Mouse (Mus musculus): ENCODE results near the gene Rpl10a. TPM values are rescaled to one million over a fixed set of nuclear protein-coding genes. Genes with fewer than 3 reads are reported as not detected.
"Not testable (repeated sequence)": the region's sequence is repeated elsewhere in the genome, so short reads cannot be mapped to it uniquely, and the experiment has no call there.

Gene Rpl10a
- polyA plus RNA-seq, 1 experiment from 2014 or later = 639 TPM

DNA sequence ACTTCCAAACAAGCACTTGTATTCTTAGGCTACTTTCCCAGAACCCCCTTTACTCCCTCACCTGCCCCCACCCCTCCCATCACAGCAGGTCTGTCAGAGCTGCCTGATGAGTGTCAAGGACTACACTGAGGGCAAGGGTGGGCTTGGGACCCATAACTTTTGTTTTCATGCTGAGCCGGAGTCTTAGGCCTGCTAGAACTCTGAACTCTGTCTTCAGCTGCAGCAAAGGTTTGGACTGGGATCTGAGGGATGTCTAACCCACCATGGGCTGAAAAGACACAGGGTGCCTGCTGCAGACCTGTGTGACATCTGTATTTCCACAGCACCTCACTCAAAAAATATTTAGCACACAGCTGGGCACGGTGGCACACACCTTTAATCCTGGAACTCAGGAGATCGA, 1.3 kb upstream of the Rpl10a start:
- Histone ChIP-seq H3K4me2 (replicated peaks) (peak overlapping the region; percentile 80; the same call in 1 of the 2 replicates), H3K27ac (peak overlapping the region; percentile 96), H3K9me3 (no peaks in the 10 kb centered on the region), H3K9ac (0 out of 2 replicates have a peak overlapping the region, but pooled peaks have one; percentile 55), H3K4me1 (replicated peaks) (peaks cover 24% of the 10 kb centered on the region), H3K4me3 (replicated peaks) (no peak overlapping the region), H3K27me3 (replicated peaks) (no peaks in the 10 kb centered on the region), H3K36me3 (peaks cover 17% of the 10 kb centered on the region)
- no peak for ATAC-seq
- WGBS = 71% methylated on average over 3 of the region's 3 CpGs

- WGBS = 4% methylated on average over 22 of the region's 22 CpGs
- peak; percentile 51 for ATAC-seq
- Histone ChIP-seq H3K36me3 (peaks cover 13% of the 10 kb centered on the region), H3K4me1 (replicated peaks) (peaks cover 32% of the 10 kb centered on the region), H3K9ac (peak overlapping the region; percentile 55), H3K4me3 (replicated peaks) (peak overlapping the region; percentile 86), H3K4me2 (replicated peaks) (peak overlapping the region; percentile 80), H3K9me3 (no peaks in the 10 kb centered on the region), H3K27me3 (replicated peaks) (no peaks in the 10 kb centered on the region), H3K27ac (peak overlapping the region; percentile 96)
Measured at GRCm38 (mm10) chr17:28327673-28328325, 472 bp upstream of the Rpl10a start.

GRCm38 (mm10) chr17:28328946-28329345, 675 bp downstream of the Rpl10a start:
- Histone ChIP-seq H3K27ac (peak overlapping the region; percentile 96), H3K4me2 (replicated peaks) (peak overlapping the region; percentile 80), H3K9ac (peak overlapping the region; percentile 99), H3K36me3 (peaks cover 13% of the 10 kb centered on the region), H3K4me3 (replicated peaks) (peak overlapping the region; percentile 86), H3K27me3 (replicated peaks) (no peaks in the 10 kb centered on the region), H3K4me1 (replicated peaks) (peaks cover 43% of the 10 kb centered on the region), H3K9me3 (no peaks in the 10 kb centered on the region)
- under 1% methylated on average over 25 of the region's 25 CpGs for WGBS
- peak; percentile 2; the same call in 1 of the 2 replicates for ATAC-seq

DNA sequence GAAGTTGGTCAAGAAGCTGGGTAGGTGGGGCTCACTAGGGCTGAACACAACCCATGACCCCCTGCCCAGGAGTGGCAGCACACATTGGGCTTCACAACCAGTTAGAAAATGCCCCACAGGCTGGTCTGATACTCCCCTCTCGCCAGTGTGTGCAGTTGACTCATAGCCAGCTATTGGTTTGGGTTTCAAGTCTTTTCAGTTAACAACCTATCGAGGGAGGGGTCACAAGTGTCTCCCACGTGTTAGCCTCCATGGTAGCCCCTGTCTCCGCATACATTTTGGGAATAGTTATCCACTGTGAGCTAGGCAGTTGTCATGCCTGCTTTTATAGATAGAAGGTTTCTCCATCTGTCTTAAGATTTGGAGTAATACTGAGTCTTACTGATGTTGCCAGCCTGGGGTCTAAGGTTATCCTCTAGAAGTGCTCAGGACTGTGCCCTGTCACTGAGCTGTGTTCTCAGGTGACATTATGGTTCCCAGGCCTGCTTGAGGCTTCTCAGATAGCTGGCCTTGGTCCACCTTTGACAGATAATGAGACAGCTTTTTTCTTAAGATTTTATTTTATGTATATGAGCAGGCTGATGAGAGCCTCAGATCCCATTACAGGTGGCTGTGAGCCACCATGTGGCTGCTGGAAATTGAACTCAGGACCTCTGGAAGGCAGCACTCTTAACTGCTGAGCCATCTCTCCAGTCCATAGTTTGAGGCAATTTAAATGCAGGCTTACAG, 1.4 kb downstream of the Rpl10a start:
- H3K9ac ChIP-seq = peak overlapping the region; percentile 99
- H3K4me3 ChIP-seq (replicated peaks) = peak overlapping the region; percentile 86
- no peaks in the 10 kb centered on the region for H3K9me3 ChIP-seq
- H3K4me1 ChIP-seq (replicated peaks) = peaks cover 43% of the 10 kb centered on the region
- peak overlapping the region; percentile 80 for H3K4me2 ChIP-seq (replicated peaks)
- H3K27me3 ChIP-seq (replicated peaks) = no peaks in the 10 kb centered on the region
- peaks cover 9% of the 10 kb centered on the region; the same call in 1 of the 2 replicates for H3K36me3 ChIP-seq
- WGBS = 6% methylated on average over 4 of the region's 4 CpGs
- no peak for ATAC-seq
- H3K27ac ChIP-seq = peak overlapping the region; percentile 96

GRCm38 (mm10) chr17:28330232-28330546, 1.9 kb downstream of the Rpl10a start:
- no peak for ATAC-seq
- H3K9me3 ChIP-seq = no peaks in the 10 kb centered on the region
- peak overlapping the region; percentile 96 for H3K27ac ChIP-seq
- WGBS = 34% methylated on average over 2 of the region's 2 CpGs
- H3K9ac ChIP-seq = peak overlapping the region; percentile 99
- peak overlapping the region; percentile 80 for H3K4me2 ChIP-seq (replicated peaks)
- peaks cover 43% of the 10 kb centered on the region for H3K4me1 ChIP-seq (replicated peaks)
- H3K27me3 ChIP-seq (replicated peaks) = no peaks in the 10 kb centered on the region
- peak overlapping the region; percentile 86 for H3K4me3 ChIP-seq (replicated peaks)
- peaks cover 12% of the 10 kb centered on the region for H3K36me3 ChIP-seq

DNA sequence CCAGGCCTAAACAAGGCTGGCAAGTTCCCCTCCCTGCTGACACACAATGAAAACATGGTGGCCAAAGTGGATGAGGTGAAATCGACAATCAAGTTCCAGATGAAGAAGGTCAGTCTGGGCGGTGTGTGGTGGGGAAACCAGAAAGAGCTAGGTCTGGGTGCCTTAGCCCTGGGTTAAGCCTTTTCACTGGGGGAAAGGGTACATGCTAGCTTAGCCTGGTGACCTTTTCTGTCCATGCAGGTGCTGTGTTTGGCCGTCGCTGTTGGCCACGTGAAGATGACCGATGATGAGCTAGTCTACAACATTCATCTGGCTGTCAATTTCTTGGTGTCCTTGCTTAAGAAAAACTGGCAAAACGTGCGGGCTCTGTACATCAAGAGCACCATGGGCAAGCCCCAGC, 2.3 kb downstream of the Rpl10a start:
- H3K36me3 ChIP-seq = peaks cover 16% of the 10 kb centered on the region
- 0 out of 2 replicates have a peak overlapping the region, but pooled peaks have one; percentile 9 for H3K4me3 ChIP-seq (replicated peaks)
- ATAC-seq; H3K27me3 ChIP-seq (replicated peaks); H3K9me3 ChIP-seq; H3K9ac ChIP-seq: not testable (repeated sequence)
- H3K27ac ChIP-seq = peak overlapping the region; percentile 54; the same call in 1 of the 2 replicates
- H3K4me2 ChIP-seq (replicated peaks) = peak overlapping the region; percentile 80
- H3K4me1 ChIP-seq (replicated peaks) = peaks cover 43% of the 10 kb centered on the region
- WGBS = 45% methylated on average over 8 of the region's 8 CpGs

- Histone ChIP-seq H3K4me1 (replicated peaks) (peaks cover 38% of the 10 kb centered on the region), H3K9me3 (no peaks in the 10 kb centered on the region), H3K4me3 (replicated peaks) (no peak overlapping the region), H3K27me3 (replicated peaks) (no peaks in the 10 kb centered on the region), H3K9ac (no peak overlapping the region), H3K27ac (peak overlapping the region; percentile 67), H3K4me2 (replicated peaks) (peak overlapping the region; percentile 80), H3K36me3 (peaks cover 16% of the 10 kb centered on the region)
- 27% methylated on average over 7 of the region's 7 CpGs for WGBS
- ATAC-seq = no peak
Measured at GRCm38 (mm10) chr17:28331241-28332112, 3.2 kb downstream of the Rpl10a start.

GRCm38 (mm10) chr17:28332113-28332914, 4.0 kb downstream of the Rpl10a start:
- Histone ChIP-seq H3K4me1 (replicated peaks) (peaks cover 30% of the 10 kb centered on the region), H3K27me3 (replicated peaks) (no peaks in the 10 kb centered on the region), H3K9me3 (no peaks in the 10 kb centered on the region), H3K36me3 (peaks cover 18% of the 10 kb centered on the region), H3K4me3 (replicated peaks) (no peak overlapping the region), H3K9ac (no peak overlapping the region), H3K4me2 (replicated peaks) (no peak overlapping the region), H3K27ac (peak overlapping the region; percentile 67)
- no peak for ATAC-seq
- 52% methylated on average over 13 of the region's 13 CpGs for WGBS

- ATAC-seq = peak; percentile 8; the same call in 1 of the 2 replicates
- 37% methylated on average over 31 of the region's 31 CpGs for WGBS
- peaks cover 25% of the 10 kb centered on the region for H3K36me3 ChIP-seq
Measured at GRCm38 (mm10) chr17:28332915-28333546, 4.8 kb downstream of the Rpl10a start.

DNA sequence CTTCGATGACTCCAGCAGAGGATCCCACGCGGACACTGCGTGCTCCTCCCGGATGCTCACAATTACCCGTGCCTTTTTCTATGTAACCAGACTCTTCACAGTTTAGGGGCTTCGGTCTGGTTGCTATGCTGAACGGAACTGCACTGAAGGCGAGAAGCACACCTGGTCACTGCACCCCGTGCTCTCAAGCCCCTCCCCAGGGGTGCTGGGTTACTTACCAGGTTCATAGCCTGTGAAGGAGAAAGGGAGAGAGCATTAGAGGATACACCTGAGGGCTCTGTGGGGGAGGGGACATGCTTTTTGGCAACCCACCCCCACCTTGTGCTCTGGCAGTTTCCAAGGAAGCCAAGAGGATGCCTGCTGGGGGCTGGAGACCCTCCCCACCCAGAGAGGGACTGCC, 7.0 kb downstream of the Rpl10a start:
- Histone ChIP-seq H3K36me3 (peaks cover 43% of the 10 kb centered on the region), H3K9ac (no peak overlapping the region), H3K4me3 (replicated peaks) (no peak overlapping the region), H3K4me2 (replicated peaks) (no peak overlapping the region), H3K27ac (no peak overlapping the region), H3K27me3 (replicated peaks) (no peaks in the 10 kb centered on the region), H3K9me3 (no peaks in the 10 kb centered on the region), H3K4me1 (replicated peaks) (peaks cover 41% of the 10 kb centered on the region)
- WGBS = 71% methylated on average over 10 of the region's 10 CpGs
- no peak for ATAC-seq

More at GRCm38 (mm10) chr17:28332915-28333546, 4.8 kb downstream of the Rpl10a start:
- Histone ChIP-seq H3K27me3 (replicated peaks) (no peaks in the 10 kb centered on the region), H3K27ac (peak overlapping the region; percentile 67), H3K4me2 (replicated peaks) (peak overlapping the region; percentile 22; the same call in 1 of the 2 replicates), H3K4me3 (replicated peaks) (no peak overlapping the region), H3K9ac (0 out of 2 replicates have a peak overlapping the region, but pooled peaks have one; percentile 1), H3K9me3 (no peaks in the 10 kb centered on the region), H3K4me1 (replicated peaks) (peaks cover 25% of the 10 kb centered on the region)

DNA sequence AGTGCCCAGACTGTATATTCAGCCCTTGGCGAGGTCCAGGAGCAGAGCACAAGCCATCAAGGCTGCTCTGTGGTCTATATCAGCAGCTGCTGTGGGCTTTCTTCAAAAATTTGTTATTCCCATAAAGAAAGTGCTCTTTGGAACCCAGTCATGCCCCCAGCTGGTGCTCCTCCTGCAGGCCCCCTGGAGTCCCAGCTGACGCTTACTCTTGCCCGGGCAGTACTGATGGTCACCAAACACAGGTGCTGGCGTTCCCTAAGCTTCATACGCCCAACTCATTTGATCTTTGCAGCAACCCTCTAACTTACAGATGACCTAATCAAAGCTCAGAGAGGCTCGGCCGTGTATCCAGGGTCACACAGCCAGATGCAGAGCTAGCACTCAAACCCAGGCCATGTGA, 9.3 kb downstream of the Rpl10a start:
- H3K4me2 ChIP-seq (replicated peaks) = no peak overlapping the region
- 84% methylated on average over 7 of the region's 7 CpGs for WGBS
- H3K4me3 ChIP-seq (replicated peaks) = no peak overlapping the region
- peaks cover 43% of the 10 kb centered on the region for H3K36me3 ChIP-seq
- no peaks in the 10 kb centered on the region for H3K27me3 ChIP-seq (replicated peaks)
- ATAC-seq = no peak
- H3K4me1 ChIP-seq (replicated peaks) = peaks cover 56% of the 10 kb centered on the region
- no peak overlapping the region for H3K9ac ChIP-seq
- no peaks in the 10 kb centered on the region for H3K9me3 ChIP-seq
- no peak overlapping the region for H3K27ac ChIP-seq
